Mouse (Mus musculus): ENCODE measurements around the gene Sec23a.
"Not testable (repeated sequence)": the region's sequence is repeated elsewhere in the genome, so short reads cannot be mapped to it uniquely, and the experiment has no call there.

Sec23a gene

GRCm38 (mm10) chr12:58985766-58986165 lies 26.1 kb downstream of the Sec23a start:
- CTCF ChIA-PET = no interaction called here

GRCm38 (mm10) chr12:58981178-58981661 lies 30.6 kb downstream of the Sec23a start:
- CTCF ChIA-PET = not testable (repeated sequence)

- CTCF ChIA-PET = no interaction called here
Observed at GRCm38 (mm10) chr12:58976966-58977365, 34.9 kb downstream of the Sec23a start.

- CTCF ChIA-PET = interaction anchor here (1.3 kb wide), 1 partner anchor 9 kb away, joined by 4 read pairs; no protein-coding TSS in a partner anchor
Observed at GRCm38 (mm10) chr12:58964583-58964982, 47.2 kb downstream of the Sec23a start.

- CTCF ChIA-PET = no interaction called here
Observed at GRCm38 (mm10) chr12:58960844-58961243, 51.0 kb downstream of the Sec23a start.

GRCm38 (mm10) chr12:58956624-58957023 lies 55.2 kb downstream of the Sec23a start:
- CTCF ChIA-PET = no interaction called here

GRCm38 (mm10) chr12:58956162-58956561 lies 55.7 kb downstream of the Sec23a start:
- CTCF ChIA-PET = no interaction called here

GRCm38 (mm10) chr12:58947879-58948278 lies 63.9 kb downstream of the Sec23a start:
- CTCF ChIA-PET = interaction anchor here (0.7 to 1.6 kb wide), 2 partner anchors 8 to 11 kb away, joined by 3 to 4 read pairs; no protein-coding TSS in a partner anchor

- CTCF ChIA-PET = interaction anchor here (0.6 to 1.6 kb wide), 4 partner anchors 8 to 1689 kb away, joined by 3 to 4 read pairs (median 4); no protein-coding TSS in a partner anchor
Observed at GRCm38 (mm10) chr12:58947231-58947630, 64.6 kb downstream of the Sec23a start.

- CTCF ChIA-PET = no interaction called here
Observed at GRCm38 (mm10) chr12:58942544-58942943, 69.3 kb downstream of the Sec23a start.

- CTCF ChIA-PET = no interaction called here
Observed at GRCm38 (mm10) chr12:58934580-58934979, 77.2 kb downstream of the Sec23a start.

- CTCF ChIA-PET = no interaction called here
Observed at GRCm38 (mm10) chr12:58924996-58925395, 86.8 kb downstream of the Sec23a start.

- CTCF ChIA-PET = no interaction called here
Observed at GRCm38 (mm10) chr12:58924025-58924424, 87.8 kb downstream of the Sec23a start.

- CTCF ChIA-PET = no interaction called here
Observed at GRCm38 (mm10) chr12:58920775-58921174, 91.0 kb downstream of the Sec23a start.

- CTCF ChIA-PET = no interaction called here
Observed at GRCm38 (mm10) chr12:58919516-58919915, 92.3 kb downstream of the Sec23a start.

- CTCF ChIA-PET = no interaction called here
Observed at GRCm38 (mm10) chr12:58909826-58910225, 102.0 kb downstream of the Sec23a start.

All from spleen, embryonic (tissue).